Mouse (Mus musculus) cerebellum, adult 2 months (tissue): ENCODE measurements at regions not wholly inside any gene's neighbourhood (a gene's known extent, or its start where the extent isn't known, plus 50 kb on each side); places are given as distances from the start of the nearest gene placed in this dataset.

Source experiments
- DNase-seq, 2 experiments: peaks; one replicate each; pipeline ENCODE4 v3.0.0; 2021
- H3K27ac ChIP-seq: fragments of 200-500 bp; 2 replicates; pipeline ENCODE4 v1.5.1; 2012; ENCODE audit warnings: low read length, control low read depth, inconsistent platforms; ENCODE audit not compliant: insufficient read depth
- H3K27me3 ChIP-seq: fragments of 200-500 bp; 2 replicates; pipeline ENCODE4 v1.6.1; 2012; ENCODE audit warnings: inconsistent platforms, mild to moderate bottlenecking, low read length, moderate library complexity; ENCODE audit not compliant: control insufficient read depth, insufficient read depth
- H3K4me1 ChIP-seq: fragments of 200-500 bp; 2 replicates; pipeline ENCODE4 v1.6.1; 2011; ENCODE audit warnings: low read length; ENCODE audit not compliant: control insufficient read depth, insufficient read depth
- H3K4me3 ChIP-seq: fragments of 200-500 bp; replicated peaks from 2 replicates; pipeline ENCODE3; 2011; ENCODE audit warnings: mild to moderate bottlenecking, low read depth, low read length, control low read depth; ENCODE audit not compliant: insufficient read depth
- CTCF ChIP-seq: fragments of 200-500 bp; IDR thresholded peaks from 2 replicates; pipeline ENCODE4 v1.5.1; 2011; ENCODE audit warnings: low read depth, mild to moderate bottlenecking, control low read depth, low read length, moderate library complexity, borderline replicate concordance; ENCODE audit not compliant: insufficient read depth
- POLR2A ChIP-seq: fragments of 200-500 bp; IDR thresholded peaks from 2 replicates; pipeline ENCODE4 v1.6.1; 2011; ENCODE audit warnings: low read length, control low read depth, borderline replicate concordance; ENCODE audit not compliant: insufficient read depth
- WGBS: fragments of 180-500 bp; shearing (Covaris S2); methylation state at CpG from one replicate; pipeline ENCODE4 v1.1.7; 2018; 5-methylcytosine and 5-hydroxymethylcytosine counted together

DNA sequence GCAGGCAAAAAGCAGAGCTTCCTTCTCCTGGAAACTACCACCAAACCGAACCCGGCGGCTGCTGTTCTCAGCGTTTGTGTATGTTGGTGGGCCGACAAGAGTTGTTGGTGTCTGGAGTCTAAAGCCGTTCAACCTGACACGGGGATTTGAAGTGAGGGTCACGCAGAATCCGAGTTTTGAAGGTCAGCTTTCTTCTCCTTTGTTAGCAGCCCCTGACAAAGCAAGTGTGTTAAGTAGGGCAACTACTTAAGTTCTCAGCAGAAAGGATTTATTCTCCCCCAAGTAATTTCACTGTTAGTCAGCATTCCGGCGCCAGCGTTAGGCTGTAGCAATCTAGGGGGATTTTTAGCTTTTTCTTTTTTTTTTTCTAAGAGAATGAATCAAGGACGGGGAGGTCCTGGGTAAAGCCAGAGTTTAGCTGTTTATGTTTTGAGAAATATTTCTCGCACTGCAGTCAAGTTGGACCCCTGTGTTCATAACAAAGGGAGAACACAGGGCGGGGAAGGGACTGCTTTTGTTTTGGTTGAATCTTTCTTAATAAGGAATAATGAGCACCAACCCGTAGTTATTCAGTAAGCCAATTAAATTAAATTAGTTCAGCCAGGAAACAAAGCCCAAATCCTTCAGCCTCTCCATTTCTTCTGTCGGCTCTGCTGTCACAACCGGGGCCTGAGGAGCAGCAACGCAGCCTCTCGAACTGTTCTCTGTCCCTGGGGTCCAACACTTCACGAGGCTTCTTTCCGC is 138.8 kb upstream of the Zfp64 start:
- no peaks in the 10 kb centered on the region for H3K27me3 ChIP-seq
- no peak for TF ChIP-seq POLR2A
- TF ChIP-seq CTCF = no peak
- no peak overlapping the region for H3K27ac ChIP-seq
- DNase-seq = no peak
- no peak overlapping the region for H3K4me3 ChIP-seq
- H3K4me1 ChIP-seq = no peaks in the 10 kb centered on the region
- WGBS = 45% methylated on average over 22 of the region's 22 CpGs

DNA sequence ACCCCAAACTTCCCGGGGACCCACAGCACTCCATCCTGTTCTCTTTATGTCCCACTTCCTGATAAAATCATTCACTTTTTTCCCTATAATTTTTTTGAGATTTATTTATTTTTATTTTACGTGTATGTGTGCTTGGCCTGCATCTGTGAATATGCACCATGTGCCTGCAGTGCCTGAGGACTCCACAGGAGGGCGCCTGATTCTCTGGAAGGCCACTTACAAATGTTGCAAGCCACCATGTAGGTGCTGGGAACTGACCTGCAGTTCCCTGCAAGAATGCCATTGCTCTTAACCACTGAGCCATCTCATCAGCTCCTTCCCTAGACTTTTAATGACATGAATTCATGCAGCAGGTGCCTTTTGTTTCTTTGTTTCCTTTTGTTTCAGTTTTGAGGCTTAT is 134.9 kb upstream of the Zfp64 start:
- WGBS = 86% methylated on average over 3 of the region's 3 CpGs
- Histone ChIP-seq H3K27ac (no peak overlapping the region), H3K4me1 (no peaks in the 10 kb centered on the region), H3K27me3 (no peaks in the 10 kb centered on the region), H3K4me3 (no peak overlapping the region)
- DNase-seq = no peak
- no peak for TF ChIP-seq POLR2A
- no peak for TF ChIP-seq CTCF

- no peak for DNase-seq
- TF ChIP-seq POLR2A = no peak
- no peak for TF ChIP-seq CTCF
- no peaks in the 10 kb centered on the region for H3K4me1 ChIP-seq
- H3K27me3 ChIP-seq = no peaks in the 10 kb centered on the region
- no peak overlapping the region for H3K4me3 ChIP-seq
- no peak overlapping the region for H3K27ac ChIP-seq
- 76% methylated on average over 16 of the region's 16 CpGs for WGBS
Measured at GRCm38 (mm10) chr2:169088870-169089484, 133.6 kb upstream of the Zfp64 start.

DNA sequence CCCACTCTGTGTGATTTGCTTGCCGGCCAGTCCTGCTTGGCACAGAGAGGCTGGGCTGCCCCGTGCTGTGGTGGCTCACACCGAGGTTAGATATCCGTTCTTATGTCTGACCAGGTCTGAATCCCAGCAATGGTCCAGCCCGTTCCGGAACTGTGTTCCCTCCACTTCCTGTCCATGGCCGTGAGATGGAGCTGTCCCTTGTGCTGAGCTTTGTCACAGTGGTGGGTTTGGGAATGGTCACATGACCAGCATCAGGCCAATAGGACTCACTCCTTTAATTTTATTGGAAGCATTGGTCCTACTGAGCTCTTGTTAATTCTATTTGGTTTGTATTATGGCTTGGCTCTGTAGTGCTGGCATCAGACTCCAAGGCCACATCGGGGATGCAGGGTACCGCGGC is 132.9 kb upstream of the Zfp64 start:
- no peak overlapping the region for H3K27ac ChIP-seq
- no peaks in the 10 kb centered on the region for H3K27me3 ChIP-seq
- H3K4me1 ChIP-seq = no peaks in the 10 kb centered on the region
- no peak for TF ChIP-seq POLR2A
- no peak for TF ChIP-seq CTCF
- H3K4me3 ChIP-seq = no peak overlapping the region
- WGBS = 89% methylated on average over 10 of the region's 10 CpGs
- no peak for DNase-seq

DNA sequence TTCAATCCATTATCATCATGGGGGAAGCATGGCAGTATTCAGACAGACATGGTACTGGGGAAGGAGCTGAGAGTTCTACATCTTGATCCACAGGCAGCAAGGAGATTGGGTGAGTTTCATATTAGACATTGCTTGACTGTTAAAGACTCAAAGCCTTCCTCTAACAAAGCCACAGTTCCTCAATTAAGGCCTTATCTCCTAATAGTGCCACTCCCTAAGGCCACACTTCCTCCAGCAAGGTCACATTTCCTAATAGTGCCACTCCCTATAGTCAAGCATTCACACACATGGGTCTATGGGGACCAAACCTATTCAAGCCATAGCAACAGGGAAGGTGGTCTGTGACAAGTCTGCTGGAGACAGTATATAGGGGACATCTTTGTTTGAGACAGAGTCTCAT is 115.9 kb upstream of the Zfp64 start:
- no peak overlapping the region for H3K4me3 ChIP-seq

DNA sequence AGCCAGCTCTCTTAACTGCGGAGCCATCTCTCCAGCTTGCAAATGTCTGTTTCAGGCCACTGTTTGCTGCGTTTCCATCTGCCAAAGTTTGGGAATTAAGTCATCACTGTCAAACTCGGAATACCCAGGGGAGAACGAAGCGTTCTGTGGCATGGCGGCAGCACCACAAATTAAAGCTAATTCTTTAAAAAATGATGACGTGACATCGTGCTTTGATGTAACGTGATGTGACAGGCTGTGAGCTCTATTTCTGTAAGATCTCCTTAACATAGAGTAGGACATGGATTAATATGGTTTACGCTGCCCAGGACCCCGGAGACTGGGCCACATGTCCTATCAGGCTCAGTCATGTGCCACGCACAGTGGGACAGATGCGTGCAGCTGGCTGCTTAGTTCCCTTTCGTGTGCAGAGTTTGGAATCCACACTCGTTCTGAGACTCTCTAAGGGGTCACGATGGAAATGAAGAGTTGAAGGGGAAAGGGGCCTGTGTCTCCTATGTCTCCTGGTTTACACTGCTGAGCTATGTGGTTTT is 109.8 kb upstream of the Zfp64 start:
- DNase-seq = no peak
- Histone ChIP-seq H3K4me1 (peaks cover 3% of the 10 kb centered on the region; the same call in 1 of the 2 replicates), H3K27me3 (no peaks in the 10 kb centered on the region), H3K27ac (no peak overlapping the region), H3K4me3 (no peak overlapping the region)
- TF ChIP-seq CTCF (no peak), POLR2A (no peak)
- WGBS = 63% methylated on average over 16 of the region's 16 CpGs

More for the DNA sequence above, 115.9 kb upstream of the Zfp64 start:
- H3K27ac ChIP-seq = no peak overlapping the region
- no peak for TF ChIP-seq CTCF
- no peak for TF ChIP-seq POLR2A
- H3K27me3 ChIP-seq = no peaks in the 10 kb centered on the region
- no peaks in the 10 kb centered on the region for H3K4me1 ChIP-seq
- DNase-seq = no peak

DNA sequence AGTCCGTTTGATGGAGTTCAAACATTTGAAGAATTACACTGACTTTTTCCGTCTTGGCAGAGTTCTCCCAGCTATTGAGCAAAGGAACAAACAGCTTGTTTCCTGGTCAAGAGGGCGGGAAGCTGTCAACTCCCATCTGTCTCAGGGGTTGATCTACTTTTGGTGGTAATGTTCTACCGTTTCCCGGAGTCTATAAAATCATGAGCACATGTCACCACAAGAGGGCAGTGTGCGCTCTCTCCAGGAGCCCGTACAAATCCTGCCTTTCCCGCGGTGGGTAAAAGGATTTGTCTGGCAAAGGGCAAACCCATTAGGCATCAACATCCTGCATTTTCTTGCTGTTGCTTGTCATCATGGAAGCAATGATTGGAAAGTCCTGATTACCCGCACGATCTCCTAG is 106.1 kb upstream of the Zfp64 start:
- Histone ChIP-seq H3K27me3 (no peaks in the 10 kb centered on the region), H3K27ac (no peak overlapping the region), H3K4me3 (no peak overlapping the region), H3K4me1 (peaks cover 3% of the 10 kb centered on the region; the same call in 1 of the 2 replicates)
- WGBS = 3% methylated on average over 11 of the region's 11 CpGs
- peak; percentile 51 to 65 for DNase-seq
- peak; percentile 74 for TF ChIP-seq CTCF
- TF ChIP-seq POLR2A = no peak

DNA sequence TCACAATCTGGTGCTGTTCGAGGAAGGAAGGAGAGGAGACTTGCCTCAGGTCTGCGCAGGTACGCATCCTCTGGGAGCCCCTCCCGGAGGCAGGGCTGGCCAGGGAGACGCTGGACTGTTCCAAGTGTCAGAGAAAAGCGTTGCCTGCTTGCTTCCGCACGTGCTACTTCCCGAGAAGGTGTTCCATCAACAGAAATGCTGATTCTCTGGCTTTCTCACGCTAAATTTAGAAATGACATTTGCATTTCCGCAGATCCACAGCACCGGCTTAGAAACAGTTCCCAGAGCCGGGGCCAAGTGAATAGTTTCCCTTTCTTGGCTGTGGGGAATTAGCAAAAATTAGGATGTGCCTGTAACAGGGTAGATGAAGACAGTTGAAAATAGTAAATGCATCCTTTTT is 105.1 kb upstream of the Zfp64 start:
- no peak for DNase-seq
- Histone ChIP-seq H3K4me1 (peaks cover 3% of the 10 kb centered on the region; the same call in 1 of the 2 replicates), H3K4me3 (no peak overlapping the region), H3K27me3 (no peaks in the 10 kb centered on the region), H3K27ac (no peak overlapping the region)
- 51% methylated on average over 13 of the region's 13 CpGs for WGBS
- TF ChIP-seq POLR2A (no peak), CTCF (no peak)
